In the genomic region with DNA sequence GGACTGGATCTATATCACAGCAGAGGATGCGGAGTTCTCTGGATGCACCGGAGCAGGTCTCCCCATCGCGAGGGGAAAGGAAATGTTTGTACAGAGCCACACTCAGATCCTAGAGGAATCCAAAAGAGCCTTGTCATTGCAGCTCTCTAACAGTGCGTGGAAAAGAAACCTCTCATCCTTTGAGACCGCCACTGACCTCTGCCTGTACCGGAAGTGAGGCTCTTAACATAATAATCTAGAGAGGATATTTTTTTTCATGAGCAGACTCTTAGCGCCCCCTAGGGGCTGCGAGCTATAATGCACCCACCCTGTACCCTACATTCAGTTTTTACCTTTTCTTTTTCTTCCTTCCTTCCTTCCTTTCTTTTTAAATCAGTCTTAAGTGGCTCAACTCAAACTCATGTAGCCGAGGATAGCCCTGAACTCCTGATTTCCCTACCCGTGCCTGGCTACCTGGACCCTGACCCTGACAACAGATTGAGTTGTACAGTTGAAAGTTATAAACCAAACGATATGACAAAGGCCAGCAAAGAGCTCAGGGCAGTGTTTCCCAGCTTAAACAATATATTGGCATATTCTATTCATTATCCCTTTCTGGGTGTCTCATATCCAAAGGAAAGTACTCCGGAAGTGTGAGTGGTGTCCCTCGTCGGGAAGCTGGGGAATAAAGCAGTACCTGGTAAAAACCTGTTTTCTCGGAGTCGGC, we compare ENCODE assay signal across 7 mouse cellular contexts. TPM values are rescaled to one million over a fixed set of nuclear protein-coding genes. Genes with fewer than 3 reads are reported as not detected.
DNase-seq lines count a peak whose midpoint lies in the region; ATAC-seq and TF ChIP-seq lines count a peak whose summit lies in the region.

No protein-coding gene starts in this region.

- H3K4me3 ChIP-seq in heart, embryonic 15.5 days, result no peak overlapping the region
- H3K4me3 ChIP-seq in layer of hippocampus, adult 2 months, result peak overlapping the region; percentile 32

- H3K9me3 ChIP-seq in heart, embryonic 15.5 days (replicated peaks), result no peaks in the 10 kb centered on the region

- no peaks in the 10 kb centered on the region for H3K27me3 ChIP-seq in heart, embryonic 15.5 days

- ATAC-seq in heart, embryonic 15.5 days (replicated peaks; ENCODE audit: insufficient number of reproducible peaks, insufficient read depth, low FRiP score, low read depth), result no peak

- peaks cover 32% of the 10 kb centered on the region for H3K4me1 ChIP-seq in heart, embryonic 15.5 days (replicated peaks)

- H3K36me3 ChIP-seq in heart, embryonic 15.5 days, result no peaks in the 10 kb centered on the region

- peak overlapping the region; percentile 35 for H3K4me2 ChIP-seq in heart, embryonic 15.5 days

- H3K9ac ChIP-seq in heart, embryonic 15.5 days, result no peak overlapping the region

- H3K27ac ChIP-seq in heart, embryonic 15.5 days, result peak overlapping the region; percentile 31; the same call in 1 of the 2 replicates
- peak overlapping the region; percentile 73 for H3K27ac ChIP-seq in layer of hippocampus, adult 2 months

- peak; percentile 95 for TF ChIP-seq CTCF in layer of hippocampus, adult 2 months (conservative IDR thresholded peaks at IDR 0.05)

- DNase-seq in CD8-positive naive resting alpha-beta T cell, adult 2 months (ENCODE audit: low read depth in 2 of 2, low spot score in 2 of 2), result peak; percentile 28 to 55
- DNase-seq in T-cell, adult 2 months (ENCODE audit: low spot score), result peak; percentile 52
- peak; percentile 70 for DNase-seq in embryo, embryonic 10.5 days (ENCODE audit: low spot score)
- DNase-seq in layer of hippocampus, adult 2 months (ENCODE audit: low spot score in 2 of 2), result peak in 1 of 2 experiments; percentile 68
- peak; percentile 71 for DNase-seq in lung, postnatal 36 days
- DNase-seq in right cerebral cortex, postnatal 25 days, result peak; percentile 34

- 53% methylated on average over 17 of the region's 17 CpGs for WGBS in heart, embryonic 15.5 days

RNA-seq across cellular contexts. Expression of gene Bcdin3d, which starts 3.4 kb away (rescaled TPM):
- 10.8 and 11.7 TPM in 2 replicates for polyA plus RNA-seq in heart, embryonic 15.5 days (2015; fragmentation: Nextera tagmentation; extraction: Ambion mirVana)
- 1 to 10 TPM; 4.0 to 5.5 TPM for total RNA-seq in layer of hippocampus, adult 2 months (2021)

RNA-seq across cellular contexts. Expression of gene Nckap5l, which starts 13.6 kb away (rescaled TPM):
- polyA plus RNA-seq in heart, embryonic 15.5 days (2015; fragmentation: Nextera tagmentation; extraction: Ambion mirVana), result 6.8 and 8.0 TPM in 2 replicates
- 10 to 100 TPM; 17.1 to 18.5 TPM for total RNA-seq in layer of hippocampus, adult 2 months (2021)

RNA-seq across cellular contexts. Expression of gene Faim2, which starts 56.8 kb away (rescaled TPM):
- polyA plus RNA-seq in heart, embryonic 15.5 days (2015; fragmentation: Nextera tagmentation; extraction: Ambion mirVana), result 0.28 and 0.33 TPM in 2 replicates
- total RNA-seq in layer of hippocampus, adult 2 months (2021), result 100 to 1,000 TPM; 394 to 431 TPM
